In genomic region chr15:100184821-100185496, GRCm38 (mm10) we compare ENCODE assay signal across 11 mouse cellular contexts. TPM values are rescaled to one million over a fixed set of nuclear protein-coding genes. Genes with fewer than 3 reads are reported as not detected.
DNase-seq lines count a peak whose midpoint lies in the region; ATAC-seq and TF ChIP-seq lines count a peak whose summit lies in the region.
"Had no signal": no experiment of that assay in that cellular context is flagged by ENCODE, and none has a peak within 500 bp of the region (broad histone marks: within the 10 kb centered on the region; RNA-seq: fewer than 3 reads in every experiment).

No protein-coding gene starts in this region.

- TF ChIP-seq CTCF in cortical plate, adult 2 months (IDR thresholded peaks at IDR 0.05; ENCODE audit: extremely low read depth, insufficient read depth, low read length), result peak; percentile 29; the same call in 1 of the 2 replicates

- H3K36me3 ChIP-seq in kidney, embryonic 15.5 days, result peaks cover 92% of the 10 kb centered on the region

- H3K27ac ChIP-seq in kidney, embryonic 15.5 days, result no peak overlapping the region
- no peak overlapping the region for H3K27ac ChIP-seq in cortical plate, adult 2 months (ENCODE audit: insufficient read depth, low read length)
- H3K27ac ChIP-seq: limb, embryonic 13.5 days had no signal

- no peaks in the 10 kb centered on the region for H3K27me3 ChIP-seq in kidney, embryonic 15.5 days
- H3K27me3 ChIP-seq: limb, embryonic 13.5 days had no signal

- no peak overlapping the region for H3K9ac ChIP-seq in kidney, embryonic 15.5 days
- H3K9ac ChIP-seq: limb, embryonic 13.5 days had no signal

- WGBS in kidney, embryonic 15.5 days, result 86% methylated on average over 5 of the region's 5 CpGs

- TF ChIP-seq POLR2A in cortical plate, adult 2 months (IDR thresholded peaks at IDR 0.05; ENCODE audit: extremely low read depth, insufficient read depth, low read length), result no peak

- H3K9me3 ChIP-seq in kidney, embryonic 15.5 days (replicated peaks), result no peaks in the 10 kb centered on the region
- H3K9me3 ChIP-seq: limb, embryonic 13.5 days had no signal

- peak; percentile 42 to 51 for DNase-seq in kidney, postnatal 4 days
- peak; percentile 51 for DNase-seq in 416B (ENCODE audit: low read depth)
- DNase-seq in CD4-positive helper T cell, adult 2 months (ENCODE audit: low read depth, low spot score), result peak; percentile 41
- DNase-seq in left cerebral cortex, adult 11 months (ENCODE audit: low spot score), result no peak
- DNase-seq in adrenal gland, adult 18-20 months (ENCODE audit: low spot score in 2 of 2), result no peak
- DNase-seq: kidney, adult 9 months; right cerebral cortex, postnatal 25 days had no signal

- no peak overlapping the region for H3K4me3 ChIP-seq in kidney, embryonic 15.5 days (replicated peaks)
- no peak overlapping the region for H3K4me3 ChIP-seq in cortical plate, adult 2 months (ENCODE audit: insufficient read depth, low read length)
- H3K4me3 ChIP-seq: limb, embryonic 13.5 days had no signal

- H3K4me1 ChIP-seq in kidney, embryonic 15.5 days, result peaks cover 5% of the 10 kb centered on the region; the same call in 1 of the 2 replicates
- H3K4me1 ChIP-seq in cortical plate, adult 2 months (ENCODE audit: control insufficient read depth, insufficient read depth, low read length), result no peaks in the 10 kb centered on the region; the same call in 1 of the 2 replicates
- H3K4me1 ChIP-seq: limb, embryonic 13.5 days had no signal

- no peak for ATAC-seq in kidney, embryonic 15.5 days (replicated peaks; ENCODE audit: low FRiP score)
- ATAC-seq: forebrain, embryonic 16.5 days had no signal

- no peak overlapping the region for H3K4me2 ChIP-seq in kidney, embryonic 15.5 days
- H3K4me2 ChIP-seq: limb, embryonic 13.5 days had no signal

RNA-seq across cellular contexts. Expression of gene Atf1, which starts 42.7 kb away (rescaled TPM):
- 49.7 and 51.1 TPM in 2 replicates for polyA plus RNA-seq in kidney, embryonic 15.5 days (2015; fragmentation: Nextera tagmentation; extraction: Ambion mirVana)
- 13.4 and 14.3 TPM in 2 replicates for polyA plus RNA-seq in cortical plate, adult 2 months (2012; rRNA removed)
- total RNA-seq in adrenal gland, adult 18-20 months (2021), result 10 to 100 TPM; 59.2 to 62.5 TPM

Comparison
In these comparisons a context has a peak if more than half of its experiments do, and no peak if none do; other contexts are left out.
1. DNase-seq: peak in kidney, postnatal 4 days (2 of 2), 416B (single experiment) and CD4-positive helper T cell, adult 2 months (single experiment); none in left cerebral cortex, adult 11 months (single experiment) and adrenal gland, adult 18-20 months (0 of 2).